Mouse (Mus musculus): ENCODE measurements around the gene Prrt4. TPM values are rescaled to one million over a fixed set of nuclear protein-coding genes. Genes with fewer than 3 reads are reported as not detected.
A peak's percentile ranks its signal among the peaks of the same experiment; 100 is the strongest.
"Not testable (repeated sequence)": the region's sequence is repeated elsewhere in the genome, so short reads cannot be mapped to it uniquely, and the experiment has no call there.

Prrt4 gene
- 1 to 10 TPM; 9.0 to 9.4 TPM for total RNA-seq (2021)

DNA sequence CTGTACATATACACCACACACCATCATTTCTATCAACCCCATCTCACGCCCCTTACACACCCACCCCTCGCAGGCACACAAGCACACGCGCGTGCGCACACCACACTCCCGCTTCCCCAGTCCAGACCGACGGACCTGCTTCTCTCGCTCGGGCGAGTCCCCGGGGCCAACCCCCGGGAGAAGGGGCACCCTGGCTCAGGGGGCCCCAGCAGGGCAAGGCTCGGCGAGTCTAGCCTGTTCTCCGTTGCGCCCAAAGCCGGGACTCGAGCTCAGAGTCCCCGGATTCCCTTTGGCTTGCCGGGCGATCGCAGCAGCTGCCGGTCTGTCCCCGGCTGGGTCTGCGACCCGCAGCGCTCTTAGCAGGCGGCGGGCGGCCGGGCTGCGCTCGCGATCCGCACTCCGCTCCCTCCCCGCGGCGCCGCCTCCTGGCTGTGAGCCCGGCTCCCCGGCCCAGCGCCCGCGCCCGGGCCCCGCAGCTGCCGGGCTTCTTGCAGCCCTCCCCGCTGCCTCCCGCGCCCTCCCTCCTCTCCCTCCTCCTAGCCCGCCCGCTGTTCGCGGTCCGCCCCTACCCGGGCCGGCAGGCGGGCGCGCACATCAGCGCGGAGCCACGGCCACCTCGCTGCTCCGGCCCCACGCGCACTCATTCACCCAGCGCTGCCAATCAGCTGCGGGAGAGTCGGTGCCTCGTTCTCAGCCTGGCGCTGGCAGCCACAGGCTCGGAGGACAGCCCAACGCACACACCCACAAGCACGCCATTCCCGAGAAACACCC is at the start of gene Prrt4:
TSS of gene Prrt4 (minus strand) at position 697 of the 771 bp plus-strand sequence.
- DNase-seq (ENCODE audit: extremely low spot score in 1 of 2, low spot score in 2 of 2), result peak in 1 of 2 experiments; percentile 84
- intact Hi-C loops (cut with DNase I), result no loop called here

DNA sequence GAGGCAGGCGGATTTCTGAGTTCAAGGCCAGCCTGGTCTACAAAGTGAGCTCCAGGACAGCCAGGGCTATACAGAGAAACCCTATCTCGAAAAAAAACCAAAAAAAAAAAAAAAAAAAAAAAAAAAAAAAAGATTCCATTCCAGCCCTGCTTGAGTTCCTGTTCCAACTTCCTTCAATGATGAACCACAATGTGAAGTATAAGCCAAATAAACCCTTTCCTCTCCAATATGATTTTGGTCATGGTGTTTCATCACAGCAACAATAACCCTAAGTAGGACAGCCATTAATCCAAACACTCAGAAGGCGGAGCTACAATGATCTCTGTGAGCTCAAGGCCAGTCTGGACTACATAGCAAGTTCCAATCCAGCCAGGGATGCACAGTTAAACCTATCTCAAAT is 38.3 kb upstream of the Prrt4 start:
- DNase-seq (ENCODE audit: extremely low spot score in 1 of 2, low spot score in 2 of 2); intact Hi-C loops (cut with DNase I): not testable (repeated sequence)

GRCm38 (mm10) chr6:29215881-29216501 is 36.6 kb upstream of the Prrt4 start, which contains the start of gene Impdh1:
Gene Impdh1, minus strand, starts transcription at chr6:29216364.
- DNase-seq (ENCODE audit: extremely low spot score in 1 of 2, low spot score in 2 of 2), result peak in 1 of 2 experiments; percentile 82
- intact Hi-C loops (cut with DNase I), result no loop called here

DNA sequence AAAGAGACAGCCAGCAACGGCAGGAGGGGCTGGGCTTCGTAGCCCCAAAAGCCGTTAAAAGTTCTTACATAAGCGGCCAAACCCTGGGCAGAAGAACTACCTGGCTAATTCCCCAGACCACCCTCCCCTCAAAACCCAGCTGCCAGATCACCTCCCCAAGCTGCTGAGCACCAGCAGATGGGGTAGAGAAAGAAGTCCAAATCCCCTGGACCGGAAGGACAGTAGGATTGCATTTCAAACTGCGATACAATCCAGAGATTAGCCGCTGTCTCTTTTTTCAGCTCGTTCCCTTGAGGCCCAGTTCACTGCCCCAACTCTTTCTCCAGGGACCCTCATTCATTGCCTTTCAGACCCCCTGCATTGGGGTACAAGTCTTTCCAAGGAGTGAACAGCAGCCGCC is 35.8 kb upstream of the Prrt4 start:
- DNase-seq (ENCODE audit: extremely low spot score in 1 of 2, low spot score in 2 of 2), result no peak
- intact Hi-C loops (cut with DNase I), result no loop called here

GRCm38 (mm10) chr6:29214776-29215175 is 35.4 kb upstream of the Prrt4 start:
- intact Hi-C loops (cut with DNase I), result no loop called here

GRCm38 (mm10) chr6:29214245-29214644 is 34.9 kb upstream of the Prrt4 start:
- DNase-seq (ENCODE audit: extremely low spot score in 1 of 2, low spot score in 2 of 2), result peak in 1 of 2 experiments; percentile 82
- intact Hi-C loops (cut with DNase I), result no loop called here

More at GRCm38 (mm10) chr6:29214776-29215175, 35.4 kb upstream of the Prrt4 start:
- no peak for DNase-seq (ENCODE audit: extremely low spot score in 1 of 2, low spot score in 2 of 2)

DNA sequence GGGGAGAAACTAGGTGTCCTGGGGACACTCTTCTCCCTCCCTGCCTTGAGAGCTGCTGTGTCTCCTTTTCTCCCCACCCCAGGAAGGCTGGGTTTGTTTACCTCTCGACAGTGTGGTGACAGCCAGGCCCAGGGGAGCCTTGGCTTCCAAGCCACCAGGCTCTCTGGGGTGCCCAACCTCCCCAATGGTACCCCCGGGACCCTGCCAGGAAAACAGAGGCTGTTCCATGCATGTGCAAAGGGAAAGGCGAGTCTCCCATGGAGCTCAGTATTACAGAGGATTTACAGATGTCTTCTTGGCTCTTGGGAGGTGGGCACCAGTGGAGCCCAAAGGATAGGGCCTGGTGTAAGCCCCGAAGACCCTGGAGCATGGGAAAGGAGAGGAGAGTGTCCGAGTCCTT is 34.1 kb upstream of the Prrt4 start:
- intact Hi-C loops (cut with DNase I), result no loop called here
- DNase-seq (ENCODE audit: extremely low spot score in 1 of 2, low spot score in 2 of 2), result no peak

DNA sequence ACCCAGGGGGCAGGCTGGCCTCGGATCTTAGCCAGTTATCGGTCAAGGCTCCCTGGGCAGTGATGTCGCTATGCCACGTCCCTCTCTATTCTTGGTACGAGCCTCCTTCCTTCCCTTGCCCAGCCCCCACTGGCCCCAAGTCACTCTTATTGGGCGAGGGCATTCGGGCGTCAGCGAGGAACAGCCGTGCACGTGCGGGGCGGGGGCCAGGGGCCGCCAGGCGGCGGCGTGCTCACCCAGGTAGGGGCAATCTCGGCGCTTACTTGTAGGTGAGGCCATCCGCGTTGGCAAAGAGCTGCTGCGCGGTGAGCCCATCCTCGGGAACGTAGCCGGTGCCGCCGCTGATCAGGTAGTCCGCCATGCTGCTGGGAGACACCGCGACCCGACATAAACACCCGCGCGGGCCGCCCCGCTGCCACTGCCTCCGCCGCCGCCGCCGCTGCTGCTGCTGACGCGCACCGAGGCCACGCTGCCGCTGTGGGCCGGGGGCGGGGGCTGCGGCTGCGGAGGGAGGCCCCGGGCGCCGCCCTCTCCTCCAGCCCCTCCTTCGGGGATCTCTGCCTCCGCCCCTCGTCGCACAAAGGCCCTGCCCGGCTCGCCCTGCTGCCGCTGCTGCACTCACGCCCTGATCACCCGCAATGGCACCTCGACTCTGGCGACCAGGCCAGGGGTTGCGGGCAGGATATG is 32.6 kb upstream of the Prrt4 start:
- intact Hi-C loops (cut with DNase I), result no loop called here
- DNase-seq (ENCODE audit: extremely low spot score in 1 of 2, low spot score in 2 of 2), result peak; percentile 60 to 86

GRCm38 (mm10) chr6:29211146-29211545 is 31.8 kb upstream of the Prrt4 start:
- no peak for DNase-seq (ENCODE audit: extremely low spot score in 1 of 2, low spot score in 2 of 2)
- intact Hi-C loops (cut with DNase I), result no loop called here

DNA sequence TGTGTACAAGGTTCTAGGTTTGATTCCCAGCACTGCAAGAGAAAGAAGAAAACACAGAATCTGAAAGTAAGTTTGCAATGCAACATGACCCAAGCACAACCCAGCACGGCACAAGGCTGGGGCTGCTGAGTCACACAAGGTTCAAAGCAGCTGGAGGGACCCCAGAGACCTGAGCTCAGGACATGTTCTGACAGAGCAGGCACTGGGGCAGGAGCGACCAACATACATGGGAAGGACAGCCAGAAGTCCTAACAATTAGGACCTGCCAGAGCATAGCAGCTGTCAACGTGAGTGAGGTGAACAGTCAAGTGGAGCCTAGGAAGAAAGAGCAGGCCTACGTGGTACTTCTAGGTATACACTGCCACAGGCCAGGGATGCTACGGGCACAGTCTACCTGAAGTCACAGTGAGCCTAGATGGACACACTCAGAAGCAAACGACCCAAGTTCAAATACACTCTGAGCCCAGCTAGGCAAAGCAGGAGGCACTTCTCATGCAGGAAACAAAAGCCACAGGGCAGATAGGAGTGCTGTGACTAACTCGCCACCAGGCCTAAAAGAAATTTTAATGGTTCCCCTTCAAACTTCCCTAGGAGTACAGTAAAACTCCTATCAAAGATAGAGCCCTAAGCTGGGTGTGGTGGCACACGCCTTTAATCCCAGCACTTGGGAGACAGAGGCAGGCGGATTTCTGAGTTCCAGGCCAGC is 31.0 kb upstream of the Prrt4 start:
- intact Hi-C loops (cut with DNase I), result no loop called here
- no peak for DNase-seq (ENCODE audit: extremely low spot score in 1 of 2, low spot score in 2 of 2)

GRCm38 (mm10) chr6:29208178-29208577 is 28.8 kb upstream of the Prrt4 start:
- intact Hi-C loops (cut with DNase I), result no loop called here
- no peak for DNase-seq (ENCODE audit: extremely low spot score in 1 of 2, low spot score in 2 of 2)

- intact Hi-C loops (cut with DNase I), result no loop called here
Observed at GRCm38 (mm10) chr6:29207017-29207416, 27.6 kb upstream of the Prrt4 start.

DNA sequence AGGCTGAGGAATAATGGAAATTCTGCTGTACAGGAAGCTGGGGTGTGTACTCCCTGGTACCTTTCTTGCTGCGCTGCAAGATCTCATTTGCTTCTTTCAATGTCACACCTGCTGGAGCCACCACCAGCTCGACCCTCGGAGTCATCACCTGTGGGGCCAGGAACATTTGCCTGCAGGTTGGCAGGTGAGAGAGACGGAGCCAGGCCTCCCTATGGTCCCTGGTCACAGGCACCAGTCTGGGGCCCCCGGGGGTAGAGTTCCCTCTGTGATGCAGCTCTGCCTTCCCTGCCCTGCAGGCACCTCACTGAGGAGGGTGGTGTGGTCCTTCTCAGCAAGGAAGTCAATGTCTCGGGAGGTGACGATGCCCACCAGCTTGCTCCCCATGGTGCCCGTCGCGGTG is 26.6 kb upstream of the Prrt4 start:
- peak in 1 of 2 experiments; percentile 23 for DNase-seq (ENCODE audit: extremely low spot score in 1 of 2, low spot score in 2 of 2)

More at GRCm38 (mm10) chr6:29207017-29207416, 27.6 kb upstream of the Prrt4 start:
- no peak for DNase-seq (ENCODE audit: extremely low spot score in 1 of 2, low spot score in 2 of 2)

DNA sequence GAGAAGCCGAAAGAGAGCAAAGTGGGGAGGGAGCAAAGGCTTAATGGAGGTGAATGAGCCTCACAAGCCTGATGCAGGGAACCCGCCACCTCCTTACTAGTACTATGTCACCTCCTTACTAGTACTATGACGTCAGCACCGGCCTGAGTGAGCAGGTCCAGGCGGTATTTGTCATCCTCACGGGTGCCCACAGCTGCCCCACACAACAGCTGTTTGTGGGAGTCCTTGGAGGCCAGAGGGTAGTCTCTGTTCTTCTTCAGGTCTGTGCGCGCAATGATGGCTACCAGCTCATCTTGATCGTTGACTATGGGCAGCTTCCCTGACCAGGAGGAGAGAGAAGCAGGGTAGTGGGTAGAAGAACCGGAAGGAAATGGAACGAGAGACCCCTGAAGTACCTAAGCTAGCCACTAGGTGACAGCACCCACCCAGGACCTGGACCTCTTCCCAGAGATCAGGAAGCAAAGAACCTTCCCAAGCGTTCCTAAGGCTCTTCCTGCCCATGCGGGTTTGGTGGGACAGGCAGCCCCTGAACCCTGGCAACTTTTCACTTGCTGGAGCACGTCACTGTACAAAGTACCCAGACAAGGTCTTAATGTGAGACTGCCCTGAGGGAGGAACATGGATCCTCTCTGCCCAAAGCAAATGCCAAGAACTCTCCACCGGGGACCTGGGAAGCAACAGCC is 25.7 kb upstream of the Prrt4 start:
- peak; percentile 44 to 57 for DNase-seq (ENCODE audit: extremely low spot score in 1 of 2, low spot score in 2 of 2)
- intact Hi-C loops (cut with DNase I), result loop anchor here (2.0 kb wide), 1 partner anchor 74 kb away; the partner anchor contains the start of gene Fam71f2

More for the DNA sequence above, 26.6 kb upstream of the Prrt4 start:
- intact Hi-C loops (cut with DNase I), result no loop called here

- DNase-seq (ENCODE audit: extremely low spot score in 1 of 2, low spot score in 2 of 2), result no peak
- intact Hi-C loops (cut with DNase I), result loop anchor here (2.0 kb wide), 1 partner anchor 75 kb away; the partner anchor contains the start of gene Fam71f2
Observed at GRCm38 (mm10) chr6:29203861-29204585, 24.6 kb upstream of the Prrt4 start.

DNA sequence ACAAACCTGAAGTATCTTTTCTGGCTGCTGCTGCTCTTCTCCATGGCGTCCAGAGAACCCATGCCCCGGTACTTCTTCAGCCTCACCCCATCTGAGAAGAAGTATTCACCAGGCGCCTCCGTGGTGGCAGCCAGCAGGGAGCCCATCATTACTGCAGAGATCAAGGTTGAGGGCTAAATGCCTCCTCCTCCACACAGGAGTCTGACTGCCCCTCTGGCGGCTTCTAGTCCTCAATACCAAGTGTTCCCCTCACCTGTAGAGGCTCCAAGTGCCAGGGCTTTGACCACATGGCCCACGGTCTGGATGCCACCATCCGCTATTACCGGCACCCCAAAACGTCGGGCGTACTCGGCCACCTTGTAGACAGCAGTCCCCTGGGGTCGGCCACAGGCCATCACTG is 23.7 kb upstream of the Prrt4 start:
- no peak for DNase-seq (ENCODE audit: extremely low spot score in 1 of 2, low spot score in 2 of 2)
- intact Hi-C loops (cut with DNase I), result no loop called here

DNA sequence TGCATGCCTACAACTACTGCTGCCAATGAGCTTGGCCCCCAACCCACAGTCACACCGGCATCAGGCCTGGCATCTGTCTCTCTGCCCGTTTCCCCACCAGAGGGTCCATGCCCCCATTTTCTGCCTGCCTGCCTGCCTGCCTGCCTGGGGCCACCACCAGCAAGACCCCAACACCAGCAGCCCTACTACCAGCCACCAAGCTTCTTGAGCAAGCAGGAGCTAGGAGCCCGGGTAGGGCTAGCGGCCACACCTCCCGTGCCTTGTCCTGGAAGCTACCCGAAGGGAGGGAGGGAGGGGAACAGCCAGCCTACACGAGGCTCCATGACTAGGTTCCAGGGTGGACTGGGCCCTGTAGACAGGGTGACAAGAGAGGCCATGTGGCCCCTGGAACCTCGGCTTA is 22.6 kb upstream of the Prrt4 start:
- intact Hi-C loops (cut with DNase I), result no loop called here
- DNase-seq (ENCODE audit: extremely low spot score in 1 of 2, low spot score in 2 of 2), result no peak

- intact Hi-C loops (cut with DNase I), result no loop called here
Observed at GRCm38 (mm10) chr6:29201341-29201740, 22.0 kb upstream of the Prrt4 start.

More at GRCm38 (mm10) chr6:29201341-29201740, 22.0 kb upstream of the Prrt4 start:
- DNase-seq (ENCODE audit: extremely low spot score in 1 of 2, low spot score in 2 of 2), result no peak
